Mouse (Mus musculus): ENCODE data around the gene Axdnd1.
"Not testable (repeated sequence)": the region's sequence is repeated elsewhere in the genome, so short reads cannot be mapped to it uniquely, and the experiment has no call there.

The Axdnd1 gene

GRCm38 (mm10) chr1:156437016-156437708 lies 16.2 kb upstream of the Axdnd1 start:
- no peak for DNase-seq (ENCODE audit: low read depth, low spot score)

DNA sequence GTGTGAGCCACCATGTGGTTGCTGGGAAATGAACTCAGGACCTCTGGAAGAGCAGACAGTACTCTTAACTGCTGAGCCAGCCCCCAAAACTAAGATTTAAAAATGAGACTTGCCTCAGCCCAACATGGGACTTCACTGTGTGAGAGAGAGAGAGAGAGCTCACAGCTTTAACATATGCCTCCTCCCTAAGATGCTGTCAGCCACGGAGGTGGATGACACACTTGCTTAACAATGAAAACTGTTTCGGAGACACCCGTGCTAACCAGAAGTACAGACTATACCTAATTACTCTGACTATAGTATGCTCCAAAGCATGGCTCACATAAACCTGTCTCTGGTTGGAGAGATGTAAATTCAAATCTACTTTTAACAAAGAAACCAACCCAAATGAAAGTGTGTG lies 12.5 kb upstream of the Axdnd1 start:
- no peak for DNase-seq (ENCODE audit: low read depth, low spot score)

GRCm38 (mm10) chr1:156432498-156432897 lies 11.5 kb upstream of the Axdnd1 start:
- no peak for DNase-seq (ENCODE audit: low read depth, low spot score)

DNA sequence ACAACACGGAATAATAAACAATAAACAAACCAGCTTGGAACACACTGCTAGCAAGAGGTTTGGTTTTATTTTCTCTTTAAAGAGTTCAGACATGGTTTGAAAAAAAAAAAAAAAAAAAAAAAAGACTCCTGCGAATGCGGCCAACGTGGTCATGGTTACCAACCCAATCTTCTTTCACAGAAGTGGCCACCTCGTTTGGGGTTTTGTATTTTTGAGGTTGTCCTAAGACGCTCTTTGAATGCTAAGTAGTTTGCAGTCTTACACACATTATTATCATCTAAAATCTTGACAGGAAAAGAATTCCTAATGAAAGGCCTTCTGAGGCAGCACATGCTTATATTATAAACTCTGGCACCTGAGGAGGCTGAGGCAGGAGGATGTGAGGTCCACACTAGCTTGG lies 7.5 kb upstream of the Axdnd1 start:
- no peak for DNase-seq (ENCODE audit: low read depth, low spot score)

DNA sequence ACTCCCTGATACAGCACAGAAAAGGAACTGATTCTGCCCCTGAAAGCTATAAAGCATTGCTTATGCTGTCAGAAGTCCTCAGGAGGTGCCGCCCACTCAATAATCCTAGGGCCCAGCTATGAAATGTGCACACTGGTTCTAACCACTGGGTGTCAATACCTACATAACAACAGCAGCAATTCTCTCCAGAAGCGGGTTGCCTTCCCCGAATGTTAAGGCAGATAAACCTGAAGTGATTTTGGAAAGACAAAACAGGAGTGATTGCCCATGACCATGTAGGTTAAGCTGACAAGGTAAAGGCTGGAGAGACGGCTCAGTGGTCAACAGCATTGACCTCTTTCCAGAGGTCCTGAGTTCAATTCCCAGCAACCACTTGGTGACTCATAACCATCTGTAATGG lies 4.8 kb upstream of the Axdnd1 start:
- DNase-seq (ENCODE audit: low read depth, low spot score) = no peak

GRCm38 (mm10) chr1:156424054-156424453 lies 3.1 kb upstream of the Axdnd1 start:
- DNase-seq (ENCODE audit: low read depth, low spot score) = no peak

GRCm38 (mm10) chr1:156423493-156423892 lies 2.5 kb upstream of the Axdnd1 start:
- no peak for DNase-seq (ENCODE audit: low read depth, low spot score)

DNA sequence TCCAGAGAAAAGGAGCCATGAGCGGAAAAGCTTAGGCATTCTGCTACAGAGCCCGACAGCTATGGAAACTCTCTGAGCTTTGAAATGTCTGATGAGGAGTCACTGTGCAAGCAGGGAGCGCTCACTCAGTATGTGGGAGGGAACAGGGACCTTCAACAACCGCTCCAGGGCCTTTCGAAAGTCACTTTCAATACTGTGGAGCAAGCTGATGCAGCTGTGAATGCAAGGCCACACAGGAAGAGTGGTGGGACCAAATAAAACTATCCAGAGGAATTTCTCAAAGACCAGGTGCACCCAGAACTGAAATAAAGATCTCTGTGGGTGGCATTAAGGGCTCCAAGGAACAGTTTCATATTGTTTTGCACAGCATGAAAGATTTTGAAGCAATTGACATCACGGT lies 1.9 kb upstream of the Axdnd1 start:
- DNase-seq (ENCODE audit: low read depth, low spot score) = no peak

GRCm38 (mm10) chr1:156418170-156418569 lies 2.8 kb downstream of the Axdnd1 start:
- DNase-seq (ENCODE audit: low read depth, low spot score) = no peak

DNA sequence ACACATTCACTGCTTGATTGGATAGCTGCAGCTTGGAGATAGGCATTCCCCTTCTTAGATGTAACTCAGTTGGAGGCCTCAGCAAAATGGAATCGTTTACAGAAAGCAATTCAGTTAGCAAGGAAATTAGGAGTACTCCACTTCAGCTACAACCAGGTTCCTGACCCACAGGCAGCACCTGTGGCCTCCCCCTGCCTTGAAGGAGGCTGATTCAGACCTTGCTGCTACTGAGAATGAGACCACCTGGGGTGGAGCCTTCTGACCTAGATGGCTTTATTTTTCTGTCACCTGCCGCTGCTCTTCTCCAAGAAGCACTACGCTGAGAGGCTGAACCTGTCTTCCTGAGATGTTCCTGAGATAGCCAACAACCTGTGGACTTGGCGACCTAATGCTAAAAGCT lies 12.4 kb downstream of the Axdnd1 start:
- no peak for DNase-seq (ENCODE audit: low read depth, low spot score)

- DNase-seq (ENCODE audit: low read depth, low spot score) = no peak
These were observed 13.0 kb downstream of the Axdnd1 start for GRCm38 (mm10) chr1:156408004-156408403.

GRCm38 (mm10) chr1:156403251-156403650 lies 17.7 kb downstream of the Axdnd1 start:
- no peak for DNase-seq (ENCODE audit: low read depth, low spot score)

- DNase-seq (ENCODE audit: low read depth, low spot score) = no peak
These were observed 18.5 kb downstream of the Axdnd1 start for GRCm38 (mm10) chr1:156402491-156402890.

- DNase-seq (ENCODE audit: low read depth, low spot score) = not testable (repeated sequence)
These were observed 20.8 kb downstream of the Axdnd1 start for GRCm38 (mm10) chr1:156400159-156400558.

DNA sequence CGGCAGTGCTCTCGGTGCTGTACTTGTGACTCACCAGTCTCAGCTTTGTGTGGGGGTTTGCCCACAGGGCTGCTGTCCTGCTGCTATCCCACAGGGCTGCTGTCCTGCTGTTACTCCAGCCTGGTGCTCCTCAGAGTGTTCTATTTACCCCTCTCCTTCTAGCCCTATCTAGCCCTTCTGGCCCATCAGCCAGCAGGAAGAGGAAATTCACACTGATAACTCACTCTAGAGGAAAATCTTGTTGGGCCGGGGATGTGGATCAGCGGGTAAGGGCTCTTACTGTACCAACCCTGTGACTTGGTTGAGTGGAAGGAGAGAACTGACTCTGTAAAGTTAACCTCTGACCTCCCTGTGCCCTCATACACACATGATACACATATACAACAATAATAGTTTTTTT lies 27.8 kb downstream of the Axdnd1 start:
- DNase-seq (ENCODE audit: low read depth, low spot score) = no peak

GRCm38 (mm10) chr1:156386880-156387279 lies 34.1 kb downstream of the Axdnd1 start:
- DNase-seq (ENCODE audit: low read depth, low spot score) = no peak

DNA sequence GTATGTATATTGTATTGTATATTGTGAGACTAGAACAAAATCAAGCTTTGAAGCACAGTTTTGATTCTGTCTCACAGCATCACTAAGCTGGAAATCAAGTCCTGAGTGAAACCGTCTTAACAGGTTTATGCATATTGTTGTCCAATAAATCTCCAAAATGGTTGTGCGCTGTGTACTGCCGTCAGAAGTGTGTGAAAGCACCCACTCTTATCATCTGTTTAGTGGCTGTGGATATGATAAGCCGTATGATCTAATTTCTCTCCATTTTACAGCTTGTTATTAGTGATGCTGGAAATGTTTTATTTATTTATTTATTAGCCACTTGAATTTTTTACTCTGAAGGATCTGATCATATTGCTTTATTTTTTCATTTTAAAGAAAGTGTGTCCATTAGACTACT lies 34.7 kb downstream of the Axdnd1 start:
- no peak for DNase-seq (ENCODE audit: low read depth, low spot score)

DNA sequence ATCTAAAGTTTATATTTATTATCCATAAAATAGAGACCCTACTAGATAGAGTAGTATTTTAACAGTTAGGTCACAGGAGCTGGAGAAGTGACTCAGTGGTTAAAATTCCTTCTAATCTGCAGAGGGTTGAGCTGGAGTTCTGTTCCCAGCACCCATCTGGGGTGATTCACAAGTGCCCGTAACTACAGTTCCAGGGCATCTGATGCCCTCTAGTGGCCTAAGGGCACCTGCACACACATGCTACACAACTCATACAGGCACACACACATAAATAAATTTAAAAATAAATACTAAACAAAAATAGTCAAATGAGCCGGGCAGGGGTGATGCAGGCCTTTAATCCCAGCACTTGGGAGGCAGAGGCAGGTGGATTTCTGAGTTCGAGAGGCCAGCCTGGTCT lies 39.7 kb downstream of the Axdnd1 start:
- no peak for DNase-seq (ENCODE audit: low read depth, low spot score)

DNA sequence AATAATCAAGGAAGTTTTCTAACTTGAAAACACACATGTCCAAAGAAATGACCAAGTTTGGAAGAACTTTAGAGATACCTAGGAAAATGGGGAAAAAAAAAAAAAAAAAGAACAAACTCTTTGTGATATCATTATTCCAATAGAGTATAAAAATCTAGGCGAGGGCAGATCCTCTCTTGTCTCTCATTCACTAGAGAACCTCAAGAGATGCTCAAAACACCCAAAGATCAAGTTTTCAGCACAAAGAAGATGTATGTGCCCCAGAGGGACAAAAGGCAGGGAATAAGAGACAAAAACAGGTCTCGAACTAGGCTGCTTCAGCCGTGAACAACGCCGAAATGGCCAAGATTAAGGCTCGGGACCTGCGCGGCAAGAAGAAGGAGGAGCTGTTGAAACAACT lies 55.2 kb downstream of the Axdnd1 start, which contains the start of gene Gm2000:
Gene Gm2000 (plus strand): TSS at position 301 of the 400 bp plus-strand sequence.
- DNase-seq (ENCODE audit: low read depth, low spot score) = no peak

DNA sequence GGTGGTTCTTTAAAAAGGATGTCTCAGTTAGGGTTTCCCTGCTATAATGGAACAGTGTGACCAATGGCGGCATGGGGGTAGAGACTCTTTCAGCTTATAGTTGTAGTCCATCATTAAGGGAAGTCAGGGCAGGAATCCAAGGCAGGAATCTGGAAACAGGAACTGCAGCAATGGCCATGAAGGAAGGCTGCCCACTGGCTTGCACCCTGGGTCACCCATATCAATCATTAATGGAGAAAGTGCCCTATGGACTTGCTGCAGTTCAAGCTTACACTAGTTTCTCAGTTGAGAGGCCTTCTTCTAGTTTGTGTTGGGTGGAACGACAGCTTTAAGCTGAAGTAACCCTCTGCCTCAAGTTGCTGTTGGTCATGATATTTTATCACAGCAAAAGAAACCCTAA lies 68.5 kb downstream of the Axdnd1 start:
- no peak for DNase-seq (ENCODE audit: low read depth, low spot score)

- DNase-seq (ENCODE audit: low read depth, low spot score) = no peak
These were observed 70.5 kb downstream of the Axdnd1 start for GRCm38 (mm10) chr1:156350441-156350840.

GRCm38 (mm10) chr1:156349031-156349430 lies 71.9 kb downstream of the Axdnd1 start:
- DNase-seq (ENCODE audit: low read depth, low spot score) = no peak

DNA sequence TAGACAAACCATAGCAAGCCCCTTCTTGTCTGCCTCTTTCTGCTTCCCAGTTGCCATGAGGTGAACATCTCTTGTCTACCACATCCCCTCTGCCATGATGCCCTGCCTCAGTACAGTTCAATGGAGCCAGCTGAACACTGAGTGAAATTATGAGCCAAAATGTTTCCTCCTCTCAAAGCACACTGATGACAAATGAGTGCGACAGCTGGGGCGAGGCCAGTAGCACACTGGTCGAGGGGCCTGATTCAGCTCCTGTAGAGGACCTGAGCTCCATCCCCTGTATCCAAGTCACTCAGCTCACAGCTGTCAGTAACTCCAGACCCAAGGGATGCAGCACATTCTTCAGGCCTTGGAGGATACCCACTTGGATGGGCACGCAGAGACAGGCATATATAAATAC lies 75.3 kb downstream of the Axdnd1 start:
- DNase-seq (ENCODE audit: low read depth, low spot score) = no peak

DNA sequence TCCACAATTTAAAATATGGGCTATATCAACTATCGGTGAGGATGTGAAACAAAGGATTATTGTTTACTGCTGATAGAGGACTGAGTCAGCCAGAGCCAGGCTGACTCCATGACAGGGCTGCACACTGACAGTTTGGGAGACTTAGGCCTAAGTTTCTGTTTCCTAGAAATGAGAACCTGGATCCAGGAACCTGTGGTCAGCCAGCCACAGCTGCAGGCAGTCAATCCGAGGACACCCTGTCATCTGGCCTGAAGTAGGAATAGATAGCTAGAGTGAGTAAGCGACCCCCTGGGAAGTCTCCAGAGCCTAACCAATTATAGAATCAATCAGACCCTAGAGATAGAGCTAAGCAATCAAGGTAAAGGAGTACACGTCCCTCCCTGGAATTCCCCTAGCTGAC lies 76.5 kb downstream of the Axdnd1 start:
- DNase-seq (ENCODE audit: low read depth, low spot score) = no peak

All from WW6 (cell line).